In genomic region chr16:58408487-58409281, GRCm38 (mm10) we compare ENCODE assay signal across 8 mouse cellular contexts. TPM values are rescaled to one million over a fixed set of nuclear protein-coding genes. Genes with fewer than 3 reads are reported as not detected.
A peak's percentile ranks its signal among the peaks of the same experiment; 100 is the strongest.
DNase-seq lines count a peak whose midpoint lies in the region; ATAC-seq and TF ChIP-seq lines count a peak whose summit lies in the region.

No protein-coding gene starts in this region.

- peak overlapping the region; percentile 95 for H3ac ChIP-seq in C2C12 (ENCODE audit: control insufficient read depth, insufficient read length, low read depth)

- peak; percentile 14 for ATAC-seq in activated CD4-positive, CD25-positive, alpha-beta regulatory T cell, adult 4 months
- ATAC-seq in granulocyte monocyte progenitor cell, adult 5-6 weeks (replicated peaks; ENCODE audit: poor library complexity, severe bottlenecking): peak; percentile 9
- peak; percentile 65 for ATAC-seq in kidney, embryonic 15.5 days (replicated peaks; ENCODE audit: low FRiP score)
- ATAC-seq in liver, embryonic 16.5 days (ENCODE audit: low read depth): peak; percentile 33

- no peaks in the 10 kb centered on the region for H3K27me3 ChIP-seq in C2C12 (ENCODE audit: control insufficient read depth, insufficient read depth, insufficient read length)
- no peaks in the 10 kb centered on the region for H3K27me3 ChIP-seq in embryonic facial prominence, embryonic 10.5 days (replicated peaks; ENCODE audit: low read depth, poor library complexity, severe bottlenecking)
- H3K27me3 ChIP-seq in kidney, embryonic 15.5 days: no peaks in the 10 kb centered on the region
- H3K27me3 ChIP-seq in liver, embryonic 16.5 days (ENCODE audit: control insufficient read depth, insufficient read depth, low read depth, low read length): peaks cover 23% of the 10 kb centered on the region

- H3K27ac ChIP-seq in embryonic facial prominence, embryonic 10.5 days (replicated peaks): peak overlapping the region; percentile 94
- H3K27ac ChIP-seq in kidney, embryonic 15.5 days: peak overlapping the region; percentile 87
- no peak overlapping the region for H3K27ac ChIP-seq in liver, embryonic 16.5 days (ENCODE audit: low read length)

- under 1% methylated on average over 89 of the region's 89 CpGs for WGBS in embryonic facial prominence, embryonic 10.5 days
- WGBS in kidney, embryonic 15.5 days: under 1% methylated on average over 72 of the region's 89 CpGs
- under 1% methylated on average over 61 of the region's 89 CpGs for WGBS in liver, embryonic 16.5 days (ENCODE audit: insufficient replicate concordance)

- H3K79me2 ChIP-seq in C2C12 (ENCODE audit: control insufficient read depth, insufficient read depth): peaks cover 54% of the 10 kb centered on the region

- peaks cover 23% of the 10 kb centered on the region for H3K4me1 ChIP-seq in embryonic facial prominence, embryonic 10.5 days
- H3K4me1 ChIP-seq in kidney, embryonic 15.5 days: peaks cover 20% of the 10 kb centered on the region
- H3K4me1 ChIP-seq in liver, embryonic 16.5 days (ENCODE audit: control insufficient read depth, low read depth, low read length): peaks cover 5% of the 10 kb centered on the region; the same call in 1 of the 2 replicates

- H3K9ac ChIP-seq in kidney, embryonic 15.5 days: peak overlapping the region; percentile 88
- peak overlapping the region; percentile 72 for H3K9ac ChIP-seq in liver, embryonic 16.5 days (ENCODE audit: low read depth, low read length)

- no peaks in the 10 kb centered on the region for H3K36me3 ChIP-seq in C2C12 (ENCODE audit: control insufficient read depth, insufficient read depth)
- no peaks in the 10 kb centered on the region for H3K36me3 ChIP-seq in embryonic facial prominence, embryonic 10.5 days (replicated peaks)
- no peaks in the 10 kb centered on the region for H3K36me3 ChIP-seq in kidney, embryonic 15.5 days
- no peaks in the 10 kb centered on the region for H3K36me3 ChIP-seq in liver, embryonic 16.5 days (ENCODE audit: control insufficient read depth, insufficient read depth)

- peaks cover 47% of the 10 kb centered on the region for H3K79me3 ChIP-seq in C2C12 (ENCODE audit: low read depth)

- TF ChIP-seq CTCF in C2C12 (IDR thresholded peaks at IDR 0.05; ENCODE audit: control insufficient read depth, insufficient read depth, insufficient read length): no peak

- peak; percentile 68 for DNase-seq in embryonic facial prominence, embryonic 10.5 days (ENCODE audit: low spot score)
- peak; percentile 70 for DNase-seq in neural tube, embryonic 10.5 days (ENCODE audit: extremely low spot score, low spot score)
- peak; percentile 64 for DNase-seq in testis, postnatal 14 days (ENCODE audit: low spot score)

- peak overlapping the region; percentile 80 for H3K4me3 ChIP-seq in C2C12 (ENCODE audit: insufficient read depth, poor library complexity, severe bottlenecking)
- peak overlapping the region; percentile 93 for H3K4me3 ChIP-seq in embryonic facial prominence, embryonic 10.5 days
- H3K4me3 ChIP-seq in kidney, embryonic 15.5 days (replicated peaks): peak overlapping the region; percentile 89
- H3K4me3 ChIP-seq in liver, embryonic 16.5 days (ENCODE audit: low read depth, low read length): peak overlapping the region; percentile 64

- no peaks in the 10 kb centered on the region for H3K9me3 ChIP-seq in embryonic facial prominence, embryonic 10.5 days
- H3K9me3 ChIP-seq in kidney, embryonic 15.5 days (replicated peaks): no peaks in the 10 kb centered on the region
- no peaks in the 10 kb centered on the region for H3K9me3 ChIP-seq in liver, embryonic 16.5 days (replicated peaks; ENCODE audit: control insufficient read depth, low read length)

- peak overlapping the region; percentile 80 for H3K4me2 ChIP-seq in kidney, embryonic 15.5 days
- H3K4me2 ChIP-seq in liver, embryonic 16.5 days (ENCODE audit: low read depth, low read length): peak overlapping the region; percentile 66

TF ChIP-seq in C2C12, 6 proteins besides CTCF, POLR2A, EP300 and RAD21:
- no peak for TF ChIP-seq MYOD1 (IDR thresholded peaks at IDR 0.05; ENCODE audit: control insufficient read depth, insufficient read length, low read depth)
- no peak for TF ChIP-seq FOSL1 (IDR thresholded peaks at IDR 0.05; ENCODE audit: insufficient read depth, low read length, poor library complexity, severe bottlenecking)
- no peak for TF ChIP-seq USF1 (IDR thresholded peaks at IDR 0.05; ENCODE audit: low read depth)
- no peak for TF ChIP-seq MYOG (IDR thresholded peaks at IDR 0.05; ENCODE audit: control insufficient read depth, extremely low read depth, insufficient read length)
- no peak for TF ChIP-seq CEBPB (IDR thresholded peaks at IDR 0.05; ENCODE audit: low read depth)
- no peak for TF ChIP-seq MAX (IDR thresholded peaks at IDR 0.05)
TF ChIP-seq in C2C12: peak in this region for 0.

RNA-seq across cellular contexts. Expression of gene Dcbld2, which starts 0.4 kb away (rescaled TPM):
- 14.1 TPM for polyA plus RNA-seq in C2C12 (2012; fragmentation: generic; extraction: Trizol)
- under 1 TPM; 0.24 to 0.32 TPM for polyA plus RNA-seq in activated CD4-positive, CD25-positive, alpha-beta regulatory T cell, adult 4 months (2017; shearing (Covaris generic))
- polyA plus RNA-seq in embryonic facial prominence, embryonic 10.5 days (2016; fragmentation: Nextera tagmentation; extraction: Ambion mirVana): 6.6 and 7.1 TPM in 2 replicates
- total RNA-seq in granulocyte monocyte progenitor cell, adult 5-6 weeks (2014; fragmentation: Nextera tagmentation): 0.73 and 1.7 TPM in 2 replicates
- total RNA-seq in granulocyte monocyte progenitor cell, adult 5-6 weeks (2017): 0.09 TPM in 1 of 2 replicates, not detected in the other
- 4.0 and 4.8 TPM in 2 replicates for polyA plus RNA-seq in kidney, embryonic 15.5 days (2015; fragmentation: Nextera tagmentation; extraction: Ambion mirVana)
- polyA plus RNA-seq in liver, embryonic 16.5 days (2015; fragmentation: Nextera tagmentation; extraction: Ambion mirVana): 0.42 and 0.66 TPM in 2 replicates

Comparison
In these comparisons a context has a peak if more than half of its experiments do, and no peak if none do; other contexts are left out.
1. ATAC-seq: peak in every context shown above with its lines; median percentile 65 in kidney, embryonic 15.5 days; 33 in liver, embryonic 16.5 days; 14 in activated CD4-positive, CD25-positive, alpha-beta regulatory T cell, adult 4 months; 9 in granulocyte monocyte progenitor cell, adult 5-6 weeks.